ENCODE assay signal across 15 mouse cellular contexts in genomic region chr3:153733364-153734159, GRCm38 (mm10). TPM values are rescaled to one million over a fixed set of nuclear protein-coding genes. Genes with fewer than 3 reads are reported as not detected.
A peak's percentile ranks its signal among the peaks of the same experiment; 100 is the strongest.
DNase-seq lines count a peak whose midpoint lies in the region; ATAC-seq lines count a peak whose summit lies in the region.
"Had no signal": no experiment of that assay in that cellular context is flagged by ENCODE, and none has a peak within 500 bp of the region (broad histone marks: within the 10 kb centered on the region; RNA-seq: fewer than 3 reads in every experiment).

No protein-coding gene starts in this region.

- WGBS in heart, embryonic 11.5 days (ENCODE audit: insufficient replicate concordance): 90% methylated on average over 4 of the region's 4 CpGs
- WGBS in midbrain, embryonic 10.5 days: 91% methylated on average over 4 of the region's 4 CpGs
- 89% methylated on average over 4 of the region's 4 CpGs for WGBS in midbrain, embryonic 13.5 days
- 80% methylated on average over 4 of the region's 4 CpGs for WGBS in liver, embryonic 15.5 days (ENCODE audit: insufficient replicate concordance)
- 89% methylated on average over 4 of the region's 4 CpGs for WGBS in forebrain, embryonic 15.5 days

- H3K36me3 ChIP-seq in heart, embryonic 11.5 days (ENCODE audit: control insufficient read depth, insufficient read depth, low read length): no peaks in the 10 kb centered on the region
- no peaks in the 10 kb centered on the region for H3K36me3 ChIP-seq in midbrain, embryonic 10.5 days
- H3K36me3 ChIP-seq in midbrain, embryonic 13.5 days: no peaks in the 10 kb centered on the region
- H3K36me3 ChIP-seq in erythroblast, embryonic 14.5 days (ENCODE audit: control insufficient read depth): no peaks in the 10 kb centered on the region; the same call in 1 of the 2 replicates
- no peaks in the 10 kb centered on the region for H3K36me3 ChIP-seq in liver, embryonic 15.5 days (replicated peaks)
- no peaks in the 10 kb centered on the region for H3K36me3 ChIP-seq in forebrain, embryonic 15.5 days
- H3K36me3 ChIP-seq: G1E; limb, embryonic 15.5 days had no signal

- H3K4me1 ChIP-seq in heart, embryonic 11.5 days (ENCODE audit: control insufficient read depth, insufficient read depth, low read length): peaks cover 22% of the 10 kb centered on the region; the same call in 1 of the 2 replicates
- peaks cover 47% of the 10 kb centered on the region for H3K4me1 ChIP-seq in midbrain, embryonic 10.5 days
- H3K4me1 ChIP-seq in midbrain, embryonic 13.5 days (replicated peaks): peaks cover 41% of the 10 kb centered on the region
- peaks cover 67% of the 10 kb centered on the region for H3K4me1 ChIP-seq in erythroblast, embryonic 14.5 days (ENCODE audit: control insufficient read depth)
- peaks cover 51% of the 10 kb centered on the region for H3K4me1 ChIP-seq in liver, embryonic 15.5 days (replicated peaks)
- H3K4me1 ChIP-seq in forebrain, embryonic 15.5 days: peaks cover 16% of the 10 kb centered on the region

- no peak overlapping the region for H3K27ac ChIP-seq in heart, embryonic 11.5 days (ENCODE audit: low read depth, low read length)
- H3K27ac ChIP-seq in midbrain, embryonic 10.5 days (replicated peaks): 0 out of 2 replicates have a peak overlapping the region, but pooled peaks have one; percentile 2
- no peak overlapping the region for H3K27ac ChIP-seq in midbrain, embryonic 13.5 days
- H3K27ac ChIP-seq in liver, embryonic 15.5 days (replicated peaks): peak overlapping the region; percentile 87
- no peak overlapping the region for H3K27ac ChIP-seq in forebrain, embryonic 15.5 days (replicated peaks)
- H3K27ac ChIP-seq: limb, embryonic 15.5 days had no signal

- H3K9me3 ChIP-seq in heart, embryonic 11.5 days (replicated peaks; ENCODE audit: control insufficient read depth, low read length): no peaks in the 10 kb centered on the region
- H3K9me3 ChIP-seq in midbrain, embryonic 10.5 days (replicated peaks): no peaks in the 10 kb centered on the region
- no peaks in the 10 kb centered on the region for H3K9me3 ChIP-seq in midbrain, embryonic 13.5 days
- H3K9me3 ChIP-seq in erythroblast, embryonic 14.5 days (ENCODE audit: control insufficient read depth, low read length): no peaks in the 10 kb centered on the region
- no peaks in the 10 kb centered on the region for H3K9me3 ChIP-seq in liver, embryonic 15.5 days (replicated peaks)
- H3K9me3 ChIP-seq in forebrain, embryonic 15.5 days: no peaks in the 10 kb centered on the region
- H3K9me3 ChIP-seq: G1E; limb, embryonic 15.5 days; megakaryocyte, embryonic 14.5 days had no signal

- H3K4me2 ChIP-seq in heart, embryonic 11.5 days: no peak overlapping the region
- no peak overlapping the region for H3K4me2 ChIP-seq in midbrain, embryonic 13.5 days (replicated peaks)
- H3K4me2 ChIP-seq in liver, embryonic 15.5 days: peak overlapping the region; percentile 51
- no peak overlapping the region for H3K4me2 ChIP-seq in forebrain, embryonic 15.5 days (replicated peaks)
- H3K4me2 ChIP-seq: limb, embryonic 15.5 days had no signal

- H3K9ac ChIP-seq in heart, embryonic 11.5 days (ENCODE audit: low read depth, low read length): no peak overlapping the region
- H3K9ac ChIP-seq in midbrain, embryonic 13.5 days (replicated peaks): no peak overlapping the region
- H3K9ac ChIP-seq in liver, embryonic 15.5 days: peak overlapping the region; percentile 21; the same call in 1 of the 2 replicates
- no peak overlapping the region for H3K9ac ChIP-seq in forebrain, embryonic 15.5 days (replicated peaks)
- H3K9ac ChIP-seq: limb, embryonic 15.5 days had no signal

- no peaks in the 10 kb centered on the region for H3K27me3 ChIP-seq in heart, embryonic 11.5 days (ENCODE audit: control insufficient read depth, insufficient read depth, low read length)
- H3K27me3 ChIP-seq in midbrain, embryonic 10.5 days (ENCODE audit: low read depth, poor library complexity, severe bottlenecking): peaks cover 4% of the 10 kb centered on the region
- H3K27me3 ChIP-seq in midbrain, embryonic 13.5 days: no peaks in the 10 kb centered on the region
- H3K27me3 ChIP-seq in erythroblast, embryonic 14.5 days (ENCODE audit: control insufficient read depth): peaks cover 10% of the 10 kb centered on the region
- peaks cover 9% of the 10 kb centered on the region; the same call in 1 of the 2 replicates for H3K27me3 ChIP-seq in liver, embryonic 15.5 days
- no peaks in the 10 kb centered on the region for H3K27me3 ChIP-seq in forebrain, embryonic 15.5 days

- no peak for DNase-seq in heart, postnatal 4 days
- no peak for DNase-seq in midbrain, embryonic 10.5 days (ENCODE audit: low spot score)
- DNase-seq in adrenal gland, postnatal 10 days: no peak
- DNase-seq: cerebellum, adult 9-11 months; heart, adult 18-20 months; layer of hippocampus, adult 9-11 months; thymus, postnatal 4 days had no signal

- ATAC-seq in heart, embryonic 11.5 days (replicated peaks; ENCODE audit: insufficient number of reproducible peaks, low FRiP score, low TSS enrichment): peak; percentile 82
- no peak for ATAC-seq in midbrain, embryonic 13.5 days
- peak; percentile 97 for ATAC-seq in liver, embryonic 15.5 days (ENCODE audit: insufficient read depth)
- ATAC-seq in forebrain, embryonic 15.5 days (replicated peaks): no peak

- no peak overlapping the region for H3K4me3 ChIP-seq in heart, embryonic 11.5 days (ENCODE audit: low read depth, low read length)
- no peak overlapping the region for H3K4me3 ChIP-seq in midbrain, embryonic 10.5 days
- H3K4me3 ChIP-seq in midbrain, embryonic 13.5 days (replicated peaks): no peak overlapping the region
- H3K4me3 ChIP-seq in erythroblast, embryonic 14.5 days (replicated peaks): peak overlapping the region; percentile 43
- H3K4me3 ChIP-seq in liver, embryonic 15.5 days (replicated peaks): no peak overlapping the region
- no peak overlapping the region for H3K4me3 ChIP-seq in forebrain, embryonic 15.5 days
- H3K4me3 ChIP-seq: limb, embryonic 15.5 days; megakaryocyte, embryonic 14.5 days had no signal

RNA-seq across cellular contexts. Expression of gene St6galnac3, which starts 8.6 kb away (rescaled TPM):
- polyA plus RNA-seq in heart, embryonic 11.5 days (2014; fragmentation: Nextera tagmentation; extraction: Ambion mirVana): 29.6 and 33.6 TPM in 2 replicates
- 10 to 100 TPM; 12.9 to 17.8 TPM for total RNA-seq in heart, postnatal 4 days (2021)
- 33.4 and 33.6 TPM in 2 replicates for polyA plus RNA-seq in midbrain, embryonic 10.5 days (2016; fragmentation: Nextera tagmentation; extraction: Ambion mirVana)
- 24.1 and 26.7 TPM in 2 replicates for polyA plus RNA-seq in midbrain, embryonic 13.5 days (2015; fragmentation: Nextera tagmentation; extraction: Ambion mirVana)
- 0.09 and 0.17 TPM in 2 replicates for polyA plus RNA-seq in erythroblast, embryonic 14.5 days (2012)
- 10.1 and 10.2 TPM in 2 replicates for polyA plus RNA-seq in liver, embryonic 15.5 days (2015; fragmentation: Nextera tagmentation; extraction: Ambion mirVana)
- total RNA-seq in adrenal gland, postnatal 10 days (2021): 10 to 100 TPM; 13.3 to 14.4 TPM
- polyA plus RNA-seq in forebrain, embryonic 15.5 days (2015; fragmentation: Nextera tagmentation; extraction: Ambion mirVana): 24.4 and 24.5 TPM in 2 replicates

Comparison
In these comparisons a context has a peak if more than half of its experiments do, and no peak if none do; other contexts are left out.
1. H3K27ac ChIP-seq: peak in midbrain, embryonic 10.5 days (single experiment) and liver, embryonic 15.5 days (single experiment); none in heart, embryonic 11.5 days (single experiment), midbrain, embryonic 13.5 days (single experiment) and forebrain, embryonic 15.5 days (single experiment).
2. ATAC-seq: peak in heart, embryonic 11.5 days (single experiment) and liver, embryonic 15.5 days (single experiment); none in midbrain, embryonic 13.5 days (single experiment) and forebrain, embryonic 15.5 days (single experiment).